Mouse (Mus musculus) embryo, embryonic 11 days (tissue): ENCODE data around the gene Akr1e1.
"Not testable (repeated sequence)": the region's sequence is repeated elsewhere in the genome, so short reads cannot be mapped to it uniquely, and the experiment has no call there.

Experiments
- DNase-seq: peaks from one replicate; pipeline ENCODE4 v3.0.0-alpha.2; 2015

Gene Akr1e1

GRCm38 (mm10) chr13:4608961-4609409 lies at the start of gene Akr1e1:
Gene Akr1e1 (minus strand): TSS chr13:4609174.
- DNase-seq, result peak; percentile 93

GRCm38 (mm10) chr13:4658346-4658745 lies 49.4 kb upstream of the Akr1e1 start:
- DNase-seq, result no peak

- no peak for DNase-seq
Measured at GRCm38 (mm10) chr13:4656277-4657146, 47.5 kb upstream of the Akr1e1 start.

GRCm38 (mm10) chr13:4650190-4650589 lies 41.2 kb upstream of the Akr1e1 start:
- no peak for DNase-seq

GRCm38 (mm10) chr13:4645248-4645647 lies 36.3 kb upstream of the Akr1e1 start:
- DNase-seq, result no peak

GRCm38 (mm10) chr13:4610902-4611301 lies 1.9 kb upstream of the Akr1e1 start:
- DNase-seq, result peak; percentile 39

GRCm38 (mm10) chr13:4608530-4608929 lies 444 bp downstream of the Akr1e1 start:
- DNase-seq, result no peak

GRCm38 (mm10) chr13:4606821-4607220 lies 2.2 kb downstream of the Akr1e1 start:
- no peak for DNase-seq

GRCm38 (mm10) chr13:4603431-4603830 lies 5.5 kb downstream of the Akr1e1 start:
- not testable (repeated sequence) for DNase-seq

- no peak for DNase-seq
Measured at GRCm38 (mm10) chr13:4576921-4577320, 32.1 kb downstream of the Akr1e1 start.

GRCm38 (mm10) chr13:4573871-4574270 lies 35.1 kb downstream of the Akr1e1 start, which contains the start of gene Akr1c21:
Gene Akr1c21 (plus strand): TSS chr13:4574075.
- DNase-seq, result no peak

- DNase-seq, result no peak
Measured at GRCm38 (mm10) chr13:4565996-4566395, 43.0 kb downstream of the Akr1e1 start.

GRCm38 (mm10) chr13:4560500-4560899 lies 48.5 kb downstream of the Akr1e1 start:
- no peak for DNase-seq

GRCm38 (mm10) chr13:4559143-4559542 lies 49.8 kb downstream of the Akr1e1 start:
- no peak for DNase-seq
